Mouse (Mus musculus) adrenal gland, adult 10 weeks (tissue): ENCODE data around the gene Enah. TPM values are rescaled to one million over a fixed set of nuclear protein-coding genes. Genes with fewer than 3 reads are reported as not detected.

ENCODE experiments used
- polyA plus RNA-seq: library from polyadenylated mRNA; stranded (reverse); fragments of 350-450 nt; fragmentation: Illumina TruSeq; extraction: RNeasy Lipid Tissue Mini Kit (QIAGEN cat#74804); gene quantifications from one replicate; pipeline ENCODE4 v1.2.3, GENCODE M21; 2014; ENCODE audit warnings: low read depth, low replicate concordance

Enah gene
- 121 TPM for polyA plus RNA-seq

GRCm38 (mm10) chr1:182019926-182020801 lies at the start of gene Enah:
Gene Enah, minus strand, starts transcription at chr1:182019990.

Other genes starting within 250 kb of the Enah start
- 24.2 TPM for gene Lbr, start 176.9 kb downstream of the Enah start, polyA plus RNA-seq
- 336 TPM for gene Srp9, start 104.7 kb upstream of the Enah start, polyA plus RNA-seq
- gene Vmn1r1, start 144.5 kb upstream of the Enah start, polyA plus RNA-seq, result not detected